Mouse (Mus musculus) ES-E14 (cell line): ENCODE results near the gene Olfr223.

Experiments
- CHD2 ChIP-seq: IDR thresholded peaks from 2 replicates; pipeline ENCODE4 v1.6.1; 2014; ENCODE audit warnings: mild to moderate bottlenecking, low read depth, low read length, inconsistent platforms
- HCFC1 ChIP-seq: IDR thresholded peaks from 2 replicates; pipeline ENCODE4 v1.6.1; 2012; ENCODE audit warnings: low read length, inconsistent platforms, borderline replicate concordance; ENCODE audit not compliant: insufficient read depth
- MAFK ChIP-seq: IDR thresholded peaks from 2 replicates; pipeline ENCODE4 v1.6.1; 2014; ENCODE audit warnings: mild to moderate bottlenecking, low read depth, low read length, inconsistent platforms; ENCODE audit not compliant: insufficient read depth
- ZC3H11A ChIP-seq: IDR thresholded peaks from 2 replicates; pipeline ENCODE4 v1.6.1; 2012; ENCODE audit warnings: low read depth, mild to moderate bottlenecking, inconsistent platforms, low read length, borderline replicate concordance
- ZNF384 ChIP-seq: IDR thresholded peaks from 2 replicates; pipeline ENCODE4 v1.6.1; 2012; ENCODE audit warnings: low read depth, low read length, inconsistent platforms

- no peak for TF ChIP-seq MAFK
- TF ChIP-seq ZNF384: no peak
- no peak for TF ChIP-seq HCFC1
- no peak for TF ChIP-seq CHD2
- TF ChIP-seq ZC3H11A: no peak
Measured at GRCm38 (mm10) chr11:59602287-59602686, 9.2 kb upstream of the Olfr223 start.
